Mouse (Mus musculus) CH12.LX (cell line): ENCODE results near the gene Maats1. TPM values are rescaled to one million over a fixed set of nuclear protein-coding genes. Genes with fewer than 3 reads are reported as not detected.

Source experiments
- DNase-seq: peaks from one replicate; pipeline ENCODE4 v3.0.0-alpha.2; 2013; ENCODE audit errors: extremely low read depth
- H3K27ac ChIP-seq: 2 replicates; pipeline ENCODE4 v1.5.1; 2012; ENCODE audit warnings: low read depth, mild to moderate bottlenecking, control low read depth, moderate library complexity; ENCODE audit not compliant: insufficient read depth
- H3K27me3 ChIP-seq: replicated peaks from 2 replicates; pipeline ENCODE3; 2012; ENCODE audit warnings: inconsistent platforms
- H3K36me3 ChIP-seq, 2 experiments: replicated peaks in 1 of 2; 2 replicates each; pipeline versions ENCODE3 to v1.6.1; 2012; ENCODE audit warnings: inconsistent platforms in 1 of 2, low read length in 1 of 2, mild to moderate bottlenecking in 1 of 2, mixed read lengths in 1 of 2, moderate library complexity in 1 of 2; ENCODE audit not compliant: control insufficient read depth in 1 of 2, insufficient read depth in 1 of 2
- H3K4me1 ChIP-seq, 2 experiments: 2 replicates each; pipeline ENCODE4 v1.6.1; 2012; ENCODE audit warnings: inconsistent platforms in 1 of 2, moderate library complexity in 1 of 2; ENCODE audit not compliant: insufficient read depth in 2 of 2, control insufficient read depth in 1 of 2
- H3K4me2 ChIP-seq: 2 replicates; pipeline ENCODE4 v1.6.1; 2012; ENCODE audit warnings: low read depth, mild to moderate bottlenecking, control low read depth; ENCODE audit not compliant: poor library complexity, insufficient read depth, severe bottlenecking
- H3K4me3 ChIP-seq, 3 experiments: fragments of 150-350 bp in 1 of 3; sonication (generic) in 1 of 3; replicated peaks in 1 of 3; 2 replicates each; pipeline versions ENCODE3 to v1.5.1; 2011 to 2012; ENCODE audit warnings: low read depth in 2 of 3, low read length in 2 of 3, mild to moderate bottlenecking in 2 of 3, moderate library complexity in 2 of 3, control low read depth in 1 of 3, improper control_type of control experiment in 1 of 3, inconsistent platforms in 1 of 3, mixed read lengths in 1 of 3; ENCODE audit not compliant: poor library complexity in 1 of 3
- H3K79me2 ChIP-seq: replicated peaks from 2 replicates; pipeline ENCODE4 v1.6.1; 2012; ENCODE audit warnings: mild to moderate bottlenecking, moderate library complexity; ENCODE audit not compliant: control insufficient read depth, poor library complexity, insufficient read depth, severe bottlenecking; ENCODE audit errors: extremely low read depth
- H3K9ac ChIP-seq: 2 replicates; pipeline ENCODE4 v1.6.1; 2012; ENCODE audit warnings: low read depth, mild to moderate bottlenecking, control low read depth, moderate library complexity; ENCODE audit not compliant: insufficient read depth
- H3K9me3 ChIP-seq: replicated peaks from 2 replicates; pipeline ENCODE3; 2012; ENCODE audit warnings: low read length, inconsistent platforms, mixed read lengths
- BHLHE40 ChIP-seq: IDR thresholded peaks from 2 replicates; pipeline ENCODE4 v1.6.1; 2011; ENCODE audit warnings: mild to moderate bottlenecking, low read depth, low read length, improper control_type of control experiment
- CHD1 ChIP-seq: IDR thresholded peaks from 2 replicates; pipeline ENCODE4 v1.6.1; 2012; ENCODE audit warnings: low read depth, low read length, improper control_type of control experiment, inconsistent platforms
- E2F4 ChIP-seq: IDR thresholded peaks from 2 replicates; pipeline ENCODE4 v1.6.1; 2011; ENCODE audit warnings: low read depth, low read length, improper control_type of control experiment; ENCODE audit not compliant: insufficient replicate concordance
- ELF1 ChIP-seq: IDR thresholded peaks from 2 replicates; pipeline ENCODE4 v1.6.1; 2014; ENCODE audit warnings: low read depth, mild to moderate bottlenecking, inconsistent platforms, low read length, improper control_type of control experiment
- EP300 ChIP-seq: IDR thresholded peaks from 2 replicates; pipeline ENCODE4 v1.6.1; 2011; ENCODE audit warnings: low read length, improper control_type of control experiment
- ETS1 ChIP-seq: conservative IDR thresholded peaks from 2 replicates; pipeline ENCODE4 v1.6.1; 2012; ENCODE audit warnings: low read depth, mild to moderate bottlenecking, inconsistent platforms, low read length, improper control_type of control experiment, moderate library complexity
- JUND ChIP-seq: conservative IDR thresholded peaks from 2 replicates; pipeline ENCODE4 v1.6.1; 2011; ENCODE audit warnings: low read depth, low read length, improper control_type of control experiment
- MAX ChIP-seq: IDR thresholded peaks from 2 replicates; pipeline ENCODE4 v1.6.1; 2011; ENCODE audit warnings: low read length, improper control_type of control experiment
- MEF2A ChIP-seq: IDR thresholded peaks from 2 replicates; pipeline ENCODE4 v1.6.1; 2014; ENCODE audit warnings: low read depth, mild to moderate bottlenecking, inconsistent platforms, low read length, improper control_type of control experiment, borderline replicate concordance
- MXI1 ChIP-seq: IDR thresholded peaks from 2 replicates; pipeline ENCODE4 v1.6.1; 2011; ENCODE audit warnings: mild to moderate bottlenecking, low read depth, low read length, improper control_type of control experiment
- MYC ChIP-seq: IDR thresholded peaks from 2 replicates; pipeline ENCODE4 v1.6.1; 2011; ENCODE audit warnings: low read depth, mild to moderate bottlenecking, improper control_type of control experiment, low read length
- NELFE ChIP-seq: IDR thresholded peaks from 2 replicates; pipeline ENCODE4 v1.6.1; 2011; ENCODE audit warnings: low read depth, low read length, improper control_type of control experiment
- NRF1 ChIP-seq: IDR thresholded peaks from 2 replicates; pipeline ENCODE4 v1.6.1; 2014; ENCODE audit warnings: low read depth, mild to moderate bottlenecking, inconsistent platforms, low read length, improper control_type of control experiment, moderate library complexity
- PAX5 ChIP-seq: IDR thresholded peaks from 2 replicates; pipeline ENCODE4 v1.6.1; 2012; ENCODE audit warnings: low read length, inconsistent platforms, mixed read lengths
- POLR2A ChIP-seq: IDR thresholded peaks from 2 replicates; pipeline ENCODE4 v1.6.1; 2011; ENCODE audit warnings: low read depth, mild to moderate bottlenecking, improper control_type of control experiment, low read length
- POLR2AphosphoS2 ChIP-seq: IDR thresholded peaks from 2 replicates; pipeline ENCODE4 v1.6.1; 2011; ENCODE audit warnings: low read depth, low read length, improper control_type of control experiment
- RCOR1 ChIP-seq: conservative IDR thresholded peaks from 2 replicates; pipeline ENCODE4 v1.6.1; 2012; ENCODE audit warnings: low read depth, mild to moderate bottlenecking, inconsistent platforms, low read length, improper control_type of control experiment
- SIN3A ChIP-seq: IDR thresholded peaks from 2 replicates; pipeline ENCODE4 v1.6.1; 2012; ENCODE audit warnings: low read length, improper control_type of control experiment, inconsistent platforms
- TBP ChIP-seq: conservative IDR thresholded peaks from 2 replicates; pipeline ENCODE4 v1.6.1; 2011; ENCODE audit warnings: low read depth, low read length, improper control_type of control experiment
- TCF12 ChIP-seq: IDR thresholded peaks from 2 replicates; pipeline ENCODE4 v1.6.1; 2014; ENCODE audit warnings: low read depth, mild to moderate bottlenecking, inconsistent platforms, low read length, improper control_type of control experiment
- UBTF ChIP-seq: IDR thresholded peaks from 2 replicates; pipeline ENCODE4 v1.6.1; 2012; ENCODE audit warnings: low read depth, mild to moderate bottlenecking, inconsistent platforms, low read length, improper control_type of control experiment, moderate library complexity
- USF1 ChIP-seq: IDR thresholded peaks from 2 replicates; pipeline ENCODE4 v1.6.1; 2014; ENCODE audit warnings: low read depth, mild to moderate bottlenecking, inconsistent platforms, low read length, improper control_type of control experiment
- USF2 ChIP-seq: conservative IDR thresholded peaks from 2 replicates; pipeline ENCODE4 v1.6.1; 2011; ENCODE audit warnings: low read depth, low read length, improper control_type of control experiment
- ZMIZ1 ChIP-seq: IDR thresholded peaks from 2 replicates; pipeline ENCODE4 v1.6.1; 2012; ENCODE audit warnings: low read depth, mild to moderate bottlenecking, inconsistent platforms, low read length, improper control_type of control experiment
- ZNF384 ChIP-seq: IDR thresholded peaks from 2 replicates; pipeline ENCODE4 v1.6.1; 2012; ENCODE audit warnings: low read depth, low read length, improper control_type of control experiment, inconsistent platforms
- dilution Hi-C: fragments of 300-500 bp; cut with MboI; formaldehyde crosslinking; loops from 2 replicates; pipeline ENCODE4 v1.14.3; 2020; ENCODE audit warnings: low sequenced_read_pairs; ENCODE audit not compliant: extremely low pct_unique_long_range_greater_than_20kb, extremely low pct_ligation_motif_present
- in situ Hi-C: fragments of 300-500 bp; cut with MboI; formaldehyde crosslinking; loops from 3 replicates; pipeline ENCODE4 v1.14.3; 2019; ENCODE audit warnings: low sequenced_read_pairs, low pct_ligation_motif_present, low pct_unique_long_range_greater_than_20kb, mixed read lengths
- polyA plus RNA-seq: library from polyadenylated mRNA; unstranded; fragments of >175 nt; gene quantifications from 2 replicates; pipeline ENCODE4 v1.2.1, GENCODE M21; 2012; ENCODE audit warnings: low read depth; ENCODE audit not compliant: insufficient read length
- total RNA-seq, 2 experiments: library from RNA; depleted of rRNA; stranded (reverse); fragments of 300-350 nt in 1 of 2; fragments of >200 nt in 1 of 2; gene quantifications; 2 replicates each; pipeline ENCODE4 v1.2.3; 2012 to 2014

The Maats1 gene
- total and polyA plus RNA-seq, 3 experiments: 1.9 to 3.9 (median 2.0) TPM

DNA sequence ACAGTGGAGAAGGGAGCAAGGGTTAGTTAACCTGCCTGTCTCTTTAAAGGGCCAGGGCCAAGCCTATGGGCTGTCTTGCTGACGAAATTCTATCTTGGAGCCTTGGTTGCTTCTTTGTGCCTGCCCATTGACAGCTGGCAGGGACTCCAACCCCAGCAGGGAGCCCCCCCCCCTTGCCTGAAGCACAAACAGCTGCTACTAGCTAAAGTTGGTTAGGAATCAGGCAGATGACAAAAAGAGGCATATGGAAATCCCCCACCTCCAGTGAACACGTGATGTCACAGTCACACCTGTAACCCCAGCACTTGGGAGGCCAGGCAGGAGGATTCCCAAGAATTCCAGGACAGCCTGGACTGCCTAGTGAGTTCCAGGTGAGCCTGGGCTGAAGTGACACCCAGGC is 18.4 kb upstream of the Maats1 start:
- in situ Hi-C loops: no loop called here
- Histone ChIP-seq H3K9ac (no peak overlapping the region), H3K27me3 (no peaks in the 10 kb centered on the region), H3K4me2 (no peak overlapping the region), H3K36me3 (peaks cover 3 to 49% of the 10 kb centered on the region in 2 experiments), H3K4me3 (no peak overlapping the region), H3K9me3 (peaks cover 2% of the 10 kb centered on the region), H3K4me1 (peaks cover 23 to 54% of the 10 kb centered on the region in 2 experiments), H3K79me2 (no peaks in the 10 kb centered on the region; the same call in 1 of the 2 replicates), H3K27ac (no peak overlapping the region)
- peak; percentile 48 for DNase-seq
- TF ChIP-seq ELF1 (no peak), USF1 (peak; percentile 62), EP300 (0 out of 2 replicates have a peak, but pooled peaks have one; percentile 41), POLR2A (no peak), ETS1 (peak; percentile 85), TCF12 (peak; percentile 88), USF2 (peak; percentile 64), MEF2A (no peak), BHLHE40 (peak; percentile 83)
- dilution Hi-C loops: no loop called here

- TF ChIP-seq ZNF384: 0 out of 2 replicates have a peak, but pooled peaks have one; percentile 1
- no peak for TF ChIP-seq POLR2A
- 0 out of 2 replicates have a peak, but pooled peaks have one; percentile 34 for TF ChIP-seq RCOR1
- TF ChIP-seq, all 38 proteins: peak for 2
- no peak for DNase-seq
- dilution Hi-C loops (no loop called here), in situ Hi-C loops (no loop called here)
- H3K27ac ChIP-seq: no peak overlapping the region
- H3K27me3 ChIP-seq: no peaks in the 10 kb centered on the region
- H3K9me3 ChIP-seq: peaks cover 2% of the 10 kb centered on the region
- H3K9ac ChIP-seq: no peak overlapping the region
- H3K79me2 ChIP-seq: peaks cover under 1% of the 10 kb centered on the region
- H3K36me3 ChIP-seq: peaks cover 3 to 50% of the 10 kb centered on the region in 2 experiments
- H3K4me1 ChIP-seq: peaks cover 23 to 54% of the 10 kb centered on the region in 2 experiments
- no peak overlapping the region for H3K4me3 ChIP-seq
- H3K4me2 ChIP-seq: no peak overlapping the region
Measured at GRCm38 (mm10) chr16:38359857-38360256, 17.9 kb upstream of the Maats1 start.

DNA sequence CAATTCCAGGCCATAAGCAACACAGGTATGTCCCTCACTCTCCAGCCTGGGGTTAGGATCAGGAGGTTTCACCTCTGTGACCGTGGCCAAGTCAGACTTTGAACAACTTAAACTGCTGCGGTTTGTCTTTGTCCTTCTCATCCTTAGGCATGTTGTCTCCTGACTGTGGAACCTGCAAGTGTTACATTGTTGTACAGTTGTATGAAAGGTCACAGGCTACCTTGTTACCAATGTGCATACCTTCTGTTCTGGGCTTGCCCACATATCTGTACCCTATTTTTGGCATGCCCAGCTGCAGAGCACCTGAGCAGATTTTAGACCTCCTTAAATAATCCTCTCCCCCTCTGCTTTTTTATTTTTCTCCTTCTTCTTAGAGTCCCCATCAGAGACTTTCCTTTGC is 17.3 kb upstream of the Maats1 start:
- Histone ChIP-seq H3K27me3 (no peaks in the 10 kb centered on the region), H3K36me3 (peaks cover 6 to 55% of the 10 kb centered on the region in 2 experiments), H3K4me3 (no peak overlapping the region), H3K4me1 (peaks cover 23 to 56% of the 10 kb centered on the region in 2 experiments), H3K79me2 (peaks cover 5% of the 10 kb centered on the region), H3K9me3 (peaks cover 2% of the 10 kb centered on the region), H3K4me2 (peak overlapping the region; percentile 53; the same call in 1 of the 2 replicates), H3K27ac (no peak overlapping the region), H3K9ac (no peak overlapping the region)
- dilution Hi-C loops (no loop called here), in situ Hi-C loops (no loop called here)
- no peak for DNase-seq
- TF ChIP-seq SIN3A (no peak), MYC (no peak), MAX (no peak), NRF1 (no peak), ZMIZ1 (no peak), E2F4 (no peak), ELF1 (no peak), UBTF (no peak), USF1 (no peak), USF2 (no peak), CHD1 (no peak), MEF2A (peak; percentile 40; the same call in 1 of the 2 replicates), POLR2AphosphoS2 (no peak), MXI1 (no peak), TBP (no peak), EP300 (no peak; the same call in 1 of the 2 replicates), TCF12 (0 out of 2 replicates have a peak, but pooled peaks have one; percentile 57), NELFE (no peak), PAX5 (no peak), JUND (0 out of 2 replicates have a peak, but pooled peaks have one; percentile 2)
